In genomic region chr1:88255989-88256754, GRCm38 (mm10) we compare ENCODE assay signal across 21 mouse cellular contexts. TPM values are rescaled to one million over a fixed set of nuclear protein-coding genes. Genes with fewer than 3 reads are reported as not detected.
DNase-seq lines count a peak whose midpoint lies in the region.
"Had no signal": no experiment of that assay in that cellular context is flagged by ENCODE, and none has a peak within 500 bp of the region (broad histone marks: within the 10 kb centered on the region; RNA-seq: fewer than 3 reads in every experiment).

No protein-coding gene starts in this region.

- peak; percentile 51 to 59 for DNase-seq in cerebellum, adult 18-20 months
- no peak for DNase-seq in cerebellum, adult 8-10 months
- DNase-seq in layer of hippocampus, postnatal 14 days (ENCODE audit: low spot score in 2 of 2): peak; percentile 68 to 70
- DNase-seq in layer of hippocampus, adult 18-20 months (ENCODE audit: low spot score in 2 of 2): no peak
- peak; percentile 60 to 85 for DNase-seq in urinary bladder, postnatal 4 days (ENCODE audit: low spot score in 2 of 2)
- no peak for DNase-seq in urinary bladder, postnatal 36 days (ENCODE audit: low spot score in 2 of 2)
- DNase-seq in frontal cortex, postnatal 14 days (ENCODE audit: low spot score in 2 of 2): no peak
- DNase-seq: adrenal gland, postnatal 36 days; forebrain, postnatal 0 days; gastrocnemius, postnatal 25 days; heart, adult 18-20 months; heart, postnatal 4 days; kidney, postnatal 25 days; lung, embryonic 14.5 days; lung, postnatal 14 days; midbrain, embryonic 14.5 days had no signal

RNA-seq across cellular contexts. Expression of gene Hjurp, which starts 21.3 kb away (rescaled TPM):
- 10 to 100 TPM; 36.0 to 37.2 TPM for total RNA-seq in layer of hippocampus, postnatal 14 days (2021)
- total RNA-seq in layer of hippocampus, adult 18-20 months (2021): 10 to 100 TPM; 33.1 to 39.1 TPM

RNA-seq across cellular contexts. Expression of gene Trpm8, which starts 21.3 kb away (rescaled TPM):
- under 1 TPM; 0.25 to 0.57 TPM for total RNA-seq in layer of hippocampus, postnatal 14 days (2021)
- under 1 TPM in 1 of 2 experiments, not detected in 1; 0.08 TPM for total RNA-seq in layer of hippocampus, adult 18-20 months (2021)
- total RNA-seq: adrenal gland, postnatal 36 days; gastrocnemius, postnatal 25 days; heart, adult 18-20 months; heart, postnatal 4 days; megakaryocyte progenitor cell, adult 5-6 weeks; monocyte, adult 5-6 weeks had no signal

RNA-seq across cellular contexts. Expression of gene Mroh2a, which starts 29.4 kb away (rescaled TPM):
- total RNA-seq in layer of hippocampus, postnatal 14 days (2021): under 1 TPM; 0.12 to 0.17 TPM
- total RNA-seq in layer of hippocampus, adult 18-20 months (2021): under 1 TPM in 1 of 2 experiments, not detected in 1; 0.52 TPM
- total RNA-seq: forebrain, postnatal 0 days; gastrocnemius, postnatal 25 days; heart, adult 18-20 months had no signal

RNA-seq across cellular contexts. Expression of gene Ugt1a1, which starts 44.4 kb away (rescaled TPM):
- total RNA-seq in layer of hippocampus, postnatal 14 days (2021): not detected
- total RNA-seq in layer of hippocampus, adult 18-20 months (2021): not detected
- total RNA-seq: heart, postnatal 4 days; layer of hippocampus, adult 2 months; left cerebral cortex, postnatal 10 days had no signal

RNA-seq across cellular contexts. Expression of gene Dnajb3, which starts 50.6 kb away (rescaled TPM):
- total RNA-seq in layer of hippocampus, postnatal 14 days (2021): 1 to 10 TPM; 1.7 to 3.1 TPM
- total RNA-seq in layer of hippocampus, adult 18-20 months (2021): 1 to 10 TPM; 2.9 to 3.2 TPM
- total RNA-seq: liver, adult 2 months; monocyte, adult 5-6 weeks had no signal

Comparison
In these comparisons a context has a peak if more than half of its experiments do, and no peak if none do; other contexts are left out.
1. DNase-seq: peak in cerebellum, adult 18-20 months (2 of 2), layer of hippocampus, postnatal 14 days (2 of 2) and urinary bladder, postnatal 4 days (2 of 2); none in cerebellum, adult 8-10 months (single experiment), layer of hippocampus, adult 18-20 months (0 of 2), urinary bladder, postnatal 36 days (0 of 2) and frontal cortex, postnatal 14 days (0 of 2).